Mouse (Mus musculus): Measurements from ENCODE around the gene Rsad2. TPM values are rescaled to one million over a fixed set of nuclear protein-coding genes. Genes with fewer than 3 reads are reported as not detected.

Rsad2 gene
- total and polyA plus RNA-seq, 3 experiments, result 0.05 to 15.9 TPM; not detected in 1

DNA sequence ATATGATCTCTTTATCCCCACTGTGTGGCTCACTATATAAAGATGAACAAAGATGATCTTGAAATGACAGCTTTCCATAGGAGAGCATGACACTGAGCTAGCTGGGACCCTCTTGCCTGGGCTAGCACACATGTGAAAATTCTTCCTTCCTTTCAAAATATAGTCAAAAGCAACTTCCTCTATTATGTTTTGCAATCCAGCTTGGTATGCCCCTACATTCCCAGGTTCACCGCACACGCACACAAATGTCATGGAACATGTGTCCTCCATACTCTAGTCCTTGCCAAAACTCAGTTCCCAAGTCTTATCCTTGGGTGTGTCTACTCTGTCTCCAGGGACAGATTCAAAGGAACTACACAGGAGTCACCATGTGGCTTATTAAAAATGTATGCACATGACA is 6.8 kb downstream of the Rsad2 start:
- TF ChIP-seq POLR2AphosphoS5 (IDR thresholded peaks at IDR 0.05; ENCODE audit: insufficient replicate concordance, low read depth, low read length) (no peak), TAL1 (conservative IDR thresholded peaks at IDR 0.05; ENCODE audit: low read depth, low read length) (no peak), CTCF (IDR thresholded peaks at IDR 0.05; ENCODE audit: low read depth, low read length) (no peak), GATA2 (IDR thresholded peaks at IDR 0.05; ENCODE audit: borderline replicate concordance, low read depth, low read length) (no peak), GATA1 (IDR thresholded peaks at IDR 0.05; ENCODE audit: borderline replicate concordance, low read length) (no peak)
- no peak overlapping the region for H3K4me3 ChIP-seq (ENCODE audit: low read depth, low read length)
- DNase-seq (ENCODE audit: low spot score), result no peak
- no peaks in the 10 kb centered on the region for H3K27me3 ChIP-seq (ENCODE audit: insufficient read depth, low read length)
- H3K9me3 ChIP-seq (replicated peaks), result peaks cover 37% of the 10 kb centered on the region
- H3K4me1 ChIP-seq (ENCODE audit: insufficient read depth, low read depth, low read length), result no peaks in the 10 kb centered on the region
- H3K36me3 ChIP-seq (replicated peaks), result no peaks in the 10 kb centered on the region
- no peak for ATAC-seq (ENCODE audit: extremely low read depth, insufficient number of reproducible peaks, low FRiP score, poor library complexity, severe bottlenecking)

GRCm38 (mm10) chr12:26446377-26447045 is 9.7 kb downstream of the Rsad2 start:
- no peaks in the 10 kb centered on the region for H3K4me1 ChIP-seq (ENCODE audit: insufficient read depth, low read depth, low read length)
- ATAC-seq (ENCODE audit: extremely low read depth, insufficient number of reproducible peaks, low FRiP score, poor library complexity, severe bottlenecking) (no peak), DNase-seq (ENCODE audit: low spot score) (no peak)
- H3K36me3 ChIP-seq (replicated peaks), result no peaks in the 10 kb centered on the region
- H3K27me3 ChIP-seq (ENCODE audit: insufficient read depth, low read length), result no peaks in the 10 kb centered on the region
- H3K4me3 ChIP-seq (ENCODE audit: low read depth, low read length), result no peak overlapping the region
- H3K9me3 ChIP-seq (replicated peaks), result peaks cover 27% of the 10 kb centered on the region
- TF ChIP-seq POLR2AphosphoS5 (IDR thresholded peaks at IDR 0.05; ENCODE audit: insufficient replicate concordance, low read depth, low read length), result no peak
- no peak for TF ChIP-seq CTCF (IDR thresholded peaks at IDR 0.05; ENCODE audit: low read depth, low read length)
- TF ChIP-seq GATA1 (IDR thresholded peaks at IDR 0.05; ENCODE audit: borderline replicate concordance, low read length), result no peak
- no peak for TF ChIP-seq GATA2 (IDR thresholded peaks at IDR 0.05; ENCODE audit: borderline replicate concordance, low read depth, low read length)
- no peak for TF ChIP-seq TAL1 (conservative IDR thresholded peaks at IDR 0.05; ENCODE audit: low read depth, low read length)

DNA sequence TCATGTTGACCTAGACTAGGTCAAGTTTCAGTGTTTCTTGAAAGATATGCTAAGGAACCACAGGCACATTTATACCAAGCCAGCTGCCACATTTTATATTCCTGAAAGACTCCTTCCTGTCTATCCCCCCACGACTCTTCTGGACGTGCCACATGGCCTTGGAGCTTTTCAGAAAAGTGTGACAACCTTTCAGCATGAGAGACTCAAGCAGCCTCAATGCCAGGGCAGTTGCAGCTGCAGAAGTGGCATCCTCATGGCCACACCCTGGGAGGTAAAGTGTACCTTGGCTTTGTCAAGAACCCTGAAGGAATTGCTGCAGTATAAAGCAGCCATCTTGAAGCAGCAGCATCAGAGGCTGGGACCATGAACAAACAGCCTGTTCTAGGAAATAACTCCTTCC is 11.7 kb downstream of the Rsad2 start:
- Histone ChIP-seq H3K9me3 (replicated peaks) (peaks cover 25% of the 10 kb centered on the region), H3K27me3 (ENCODE audit: insufficient read depth, low read length) (no peaks in the 10 kb centered on the region), H3K36me3 (replicated peaks) (no peaks in the 10 kb centered on the region), H3K4me3 (ENCODE audit: low read depth, low read length) (no peak overlapping the region), H3K4me1 (ENCODE audit: insufficient read depth, low read depth, low read length) (no peaks in the 10 kb centered on the region)
- ATAC-seq (ENCODE audit: extremely low read depth, insufficient number of reproducible peaks, low FRiP score, poor library complexity, severe bottlenecking), result no peak
- TF ChIP-seq GATA2 (IDR thresholded peaks at IDR 0.05; ENCODE audit: borderline replicate concordance, low read depth, low read length), result no peak
- no peak for TF ChIP-seq POLR2AphosphoS5 (IDR thresholded peaks at IDR 0.05; ENCODE audit: insufficient replicate concordance, low read depth, low read length)
- no peak for TF ChIP-seq TAL1 (conservative IDR thresholded peaks at IDR 0.05; ENCODE audit: low read depth, low read length)
- no peak for TF ChIP-seq GATA1 (IDR thresholded peaks at IDR 0.05; ENCODE audit: borderline replicate concordance, low read length)
- no peak for TF ChIP-seq CTCF (IDR thresholded peaks at IDR 0.05; ENCODE audit: low read depth, low read length)
- DNase-seq (ENCODE audit: low spot score), result no peak

- no peak for DNase-seq (ENCODE audit: low spot score)
- no peaks in the 10 kb centered on the region for H3K4me1 ChIP-seq (ENCODE audit: insufficient read depth, low read depth, low read length)
These were observed 12.2 kb downstream of the Rsad2 start for GRCm38 (mm10) chr12:26444054-26444453.

GRCm38 (mm10) chr12:26439366-26439765 is 16.9 kb downstream of the Rsad2 start:
- Histone ChIP-seq H3K4me1 (ENCODE audit: insufficient read depth, low read depth, low read length) (no peaks in the 10 kb centered on the region), H3K27me3 (ENCODE audit: insufficient read depth, low read length) (no peaks in the 10 kb centered on the region), H3K4me3 (ENCODE audit: low read depth, low read length) (no peak overlapping the region), H3K9me3 (replicated peaks) (peaks cover 23% of the 10 kb centered on the region), H3K36me3 (replicated peaks) (no peaks in the 10 kb centered on the region)
- ATAC-seq (ENCODE audit: extremely low read depth, insufficient number of reproducible peaks, low FRiP score, poor library complexity, severe bottlenecking) (no peak), DNase-seq (ENCODE audit: low spot score) (no peak)
- TF ChIP-seq TAL1 (conservative IDR thresholded peaks at IDR 0.05; ENCODE audit: low read depth, low read length) (no peak), CTCF (IDR thresholded peaks at IDR 0.05; ENCODE audit: low read depth, low read length) (no peak), POLR2AphosphoS5 (IDR thresholded peaks at IDR 0.05; ENCODE audit: insufficient replicate concordance, low read depth, low read length) (no peak), GATA2 (IDR thresholded peaks at IDR 0.05; ENCODE audit: borderline replicate concordance, low read depth, low read length) (no peak), GATA1 (IDR thresholded peaks at IDR 0.05; ENCODE audit: borderline replicate concordance, low read length) (no peak)

More at GRCm38 (mm10) chr12:26444054-26444453, 12.2 kb downstream of the Rsad2 start:
- Histone ChIP-seq H3K36me3 (replicated peaks) (no peaks in the 10 kb centered on the region), H3K9me3 (replicated peaks) (peaks cover 28% of the 10 kb centered on the region), H3K4me3 (ENCODE audit: low read depth, low read length) (no peak overlapping the region), H3K27me3 (ENCODE audit: insufficient read depth, low read length) (no peaks in the 10 kb centered on the region)
- no peak for ATAC-seq (ENCODE audit: extremely low read depth, insufficient number of reproducible peaks, low FRiP score, poor library complexity, severe bottlenecking)
- TF ChIP-seq POLR2AphosphoS5 (IDR thresholded peaks at IDR 0.05; ENCODE audit: insufficient replicate concordance, low read depth, low read length), result no peak
- no peak for TF ChIP-seq GATA1 (IDR thresholded peaks at IDR 0.05; ENCODE audit: borderline replicate concordance, low read length)
- TF ChIP-seq CTCF (IDR thresholded peaks at IDR 0.05; ENCODE audit: low read depth, low read length), result peak; percentile 66
- no peak for TF ChIP-seq GATA2 (IDR thresholded peaks at IDR 0.05; ENCODE audit: borderline replicate concordance, low read depth, low read length)
- TF ChIP-seq TAL1 (conservative IDR thresholded peaks at IDR 0.05; ENCODE audit: low read depth, low read length), result no peak

- no peak for ATAC-seq (ENCODE audit: extremely low read depth, insufficient number of reproducible peaks, low FRiP score, poor library complexity, severe bottlenecking)
These were observed 18.3 kb downstream of the Rsad2 start for GRCm38 (mm10) chr12:26437950-26438349.

More at GRCm38 (mm10) chr12:26437950-26438349, 18.3 kb downstream of the Rsad2 start:
- H3K4me3 ChIP-seq (ENCODE audit: low read depth, low read length), result no peak overlapping the region
- H3K27me3 ChIP-seq (ENCODE audit: insufficient read depth, low read length), result no peaks in the 10 kb centered on the region
- peaks cover 24% of the 10 kb centered on the region for H3K9me3 ChIP-seq (replicated peaks)
- H3K4me1 ChIP-seq (ENCODE audit: insufficient read depth, low read depth, low read length), result no peaks in the 10 kb centered on the region
- H3K36me3 ChIP-seq (replicated peaks), result no peaks in the 10 kb centered on the region
- no peak for DNase-seq (ENCODE audit: low spot score)
- no peak for TF ChIP-seq GATA1 (IDR thresholded peaks at IDR 0.05; ENCODE audit: borderline replicate concordance, low read length)
- TF ChIP-seq GATA2 (IDR thresholded peaks at IDR 0.05; ENCODE audit: borderline replicate concordance, low read depth, low read length), result no peak
- TF ChIP-seq TAL1 (conservative IDR thresholded peaks at IDR 0.05; ENCODE audit: low read depth, low read length), result no peak
- TF ChIP-seq POLR2AphosphoS5 (IDR thresholded peaks at IDR 0.05; ENCODE audit: insufficient replicate concordance, low read depth, low read length), result no peak
- TF ChIP-seq CTCF (IDR thresholded peaks at IDR 0.05; ENCODE audit: low read depth, low read length), result no peak

Data from G1E (cell line).